Mouse (Mus musculus): ENCODE measurements around the gene Auts2.

- TF ChIP-seq CTCF (IDR thresholded peaks at IDR 0.05; ENCODE audit: low read depth, low read length) (no peak), POLR2A (IDR thresholded peaks at IDR 0.05; ENCODE audit: borderline replicate concordance, low read depth, low read length) (no peak)
Measured at GRCm38 (mm10) chr5:132437478-132437877, 105.7 kb downstream of the Auts2 start.

All from bone marrow macrophage, adult 2 months (primary cell).